Comparison of ENCODE assay signal across 13 mouse cellular contexts in genomic region chr14:54176469-54176868, GRCm38 (mm10).
DNase-seq lines count a peak whose midpoint lies in the region; ATAC-seq and TF ChIP-seq lines count a peak whose summit lies in the region.
"Had no signal": no experiment of that assay in that cellular context is flagged by ENCODE, and none has a peak within 500 bp of the region (broad histone marks: within the 10 kb centered on the region; RNA-seq: fewer than 3 reads in every experiment).

No protein-coding gene starts in this region.

- no peak overlapping the region for H3K27ac ChIP-seq in heart, postnatal 0 days (ENCODE audit: low read depth)
- H3K27ac ChIP-seq in liver, embryonic 13.5 days: no peak overlapping the region
- H3K27ac ChIP-seq: embryonic facial prominence, embryonic 13.5 days; liver, embryonic 14.5 days had no signal

- 0 out of 2 replicates have a peak, but pooled peaks have one; percentile 17 for ATAC-seq in heart, postnatal 0 days (ENCODE audit: insufficient read depth, low read depth)
- no peak for ATAC-seq in liver, embryonic 13.5 days (ENCODE audit: low read depth)
- no peak for ATAC-seq in inflammation-experienced regulatory T-cells, adult 6 months
- ATAC-seq: forebrain, embryonic 14.5 days had no signal

- WGBS in heart, postnatal 0 days: 41% methylated on average over 14 of the region's 14 CpGs
- 7% methylated on average over 14 of the region's 14 CpGs for WGBS in liver, embryonic 13.5 days (ENCODE audit: insufficient replicate concordance)

- H3K4me3 ChIP-seq in heart, postnatal 0 days (ENCODE audit: low read depth, low read length): no peak overlapping the region
- no peak overlapping the region for H3K4me3 ChIP-seq in liver, embryonic 13.5 days (replicated peaks)
- H3K4me3 ChIP-seq: embryonic facial prominence, embryonic 13.5 days had no signal

- H3K4me2 ChIP-seq in heart, postnatal 0 days (ENCODE audit: low read depth, low read length): no peak overlapping the region
- H3K4me2 ChIP-seq in liver, embryonic 13.5 days: no peak overlapping the region
- H3K4me2 ChIP-seq: embryonic facial prominence, embryonic 13.5 days had no signal

- no peak for TF ChIP-seq CTCF in heart, postnatal 0 days (IDR thresholded peaks at IDR 0.05; ENCODE audit: low read depth)
- TF ChIP-seq CTCF in brain, embryonic 14.5 days (IDR thresholded peaks at IDR 0.05; ENCODE audit: borderline replicate concordance, extremely low read depth, insufficient read depth, insufficient read length): no peak

- intact Hi-C loops in gastrocnemius, postnatal 14 days (cut with DNase I; ENCODE audit: low total_unique reads): no loop called here

- no peaks in the 10 kb centered on the region for H3K27me3 ChIP-seq in heart, postnatal 0 days (ENCODE audit: control insufficient read depth, insufficient read depth, low read length)
- H3K27me3 ChIP-seq in liver, embryonic 13.5 days: peaks cover 88% of the 10 kb centered on the region
- H3K27me3 ChIP-seq: embryonic facial prominence, embryonic 13.5 days had no signal

- no peak for DNase-seq in heart, postnatal 0 days (ENCODE audit: low spot score)
- DNase-seq in heart, adult 11 months: no peak
- peak; percentile 53 for DNase-seq in brain, embryonic 14.5 days (ENCODE audit: low read depth)
- peak; percentile 6 for DNase-seq in liver, embryonic 13.5 days
- DNase-seq in naive thymus-derived CD4-positive, alpha-beta T cell, adult 2 months (ENCODE audit: low read depth): peak; percentile 59
- no peak for DNase-seq in gastrocnemius, postnatal 14 days
- DNase-seq: cerebellum, postnatal 10 days; kidney, postnatal 4 days; lung, postnatal 36 days had no signal

- H3K36me3 ChIP-seq in heart, postnatal 0 days (replicated peaks; ENCODE audit: control insufficient read depth, insufficient read depth, low read length): no peaks in the 10 kb centered on the region
- H3K36me3 ChIP-seq in liver, embryonic 13.5 days: no peaks in the 10 kb centered on the region
- H3K36me3 ChIP-seq: embryonic facial prominence, embryonic 13.5 days had no signal

- H3K9ac ChIP-seq in heart, postnatal 0 days (replicated peaks; ENCODE audit: low read depth, low read length): no peak overlapping the region
- no peak overlapping the region for H3K9ac ChIP-seq in liver, embryonic 13.5 days
- H3K9ac ChIP-seq: embryonic facial prominence, embryonic 13.5 days; liver, embryonic 14.5 days had no signal

- H3K4me1 ChIP-seq in heart, postnatal 0 days (ENCODE audit: control insufficient read depth, insufficient read depth): peaks cover 10% of the 10 kb centered on the region; the same call in 1 of the 2 replicates
- 0 out of 2 replicates have a peak, but pooled peaks cover 8% of the 10 kb centered on the region for H3K4me1 ChIP-seq in liver, embryonic 13.5 days (replicated peaks)

- no peak for TF ChIP-seq POLR2A in brain, embryonic 14.5 days (IDR thresholded peaks at IDR 0.05; ENCODE audit: borderline replicate concordance, extremely low read depth, insufficient read depth, insufficient read length, poor library complexity, severe bottlenecking)

- no peaks in the 10 kb centered on the region for H3K9me3 ChIP-seq in heart, postnatal 0 days (replicated peaks; ENCODE audit: control insufficient read depth, low read length)
- no peaks in the 10 kb centered on the region for H3K9me3 ChIP-seq in liver, embryonic 13.5 days (replicated peaks)
- H3K9me3 ChIP-seq: embryonic facial prominence, embryonic 13.5 days had no signal

- TF ChIP-seq EP300 in heart, postnatal 0 days (IDR thresholded peaks at IDR 0.05; ENCODE audit: low read depth): no peak

Comparison
In these comparisons a context has a peak if more than half of its experiments do, and no peak if none do; other contexts are left out.
1. DNase-seq: peak in brain, embryonic 14.5 days (single experiment), liver, embryonic 13.5 days (single experiment) and naive thymus-derived CD4-positive, alpha-beta T cell, adult 2 months (single experiment); none in heart, postnatal 0 days (single experiment), heart, adult 11 months (single experiment) and gastrocnemius, postnatal 14 days (single experiment).